ENCODE assay signal across 1 mouse cellular context in genomic region chr2:118663804-118664766, GRCm38 (mm10).
TF ChIP-seq lines count a peak whose summit lies in the region.

No protein-coding gene starts in this region.

TF ChIP-seq in MEL, 35 proteins besides CTCF, POLR2A, EP300 and RAD21 (continued from another document):
- TF ChIP-seq CHD1 (IDR thresholded peaks at IDR 0.05; ENCODE audit: low read depth, low read length), result no peak
TF ChIP-seq in MEL: peak in this region for 8.
